Mouse (Mus musculus): ENCODE results near the gene Hist1h4m. TPM values are rescaled to one million over a fixed set of nuclear protein-coding genes. Genes with fewer than 3 reads are reported as not detected.

Hist1h4m gene
- 100 to 1,000 TPM; 266 to 341 TPM for total RNA-seq (2023)

GRCm38 (mm10) chr13:21811539-21811938 is at the start of gene Hist1h4m:
Gene Hist1h4m (plus strand): TSS chr13:21811746.

GRCm38 (mm10) chr13:21779767-21780731 is 31.5 kb upstream of the Hist1h4m start, which contains the start of gene Hist1h1b:
Gene Hist1h1b (minus strand): TSS chr13:21780625.

GRCm38 (mm10) chr13:21783255-21783617 is 28.3 kb upstream of the Hist1h4m start, which contains the start of gene Hist1h3i:
Gene Hist1h3i (minus strand): TSS chr13:21783370.

GRCm38 (mm10) chr13:21786899-21787629 is 24.5 kb upstream of the Hist1h4m start, which contains the start of the genes Hist1h2an and Hist1h2bp:
Gene Hist1h2an (minus strand): TSS chr13:21787218.
Gene Hist1h2bp (plus strand): TSS chr13:21787461.

GRCm38 (mm10) chr13:21810073-21810472 is 1.5 kb upstream of the Hist1h4m start, which contains the start of the genes Hist1h2bq and Hist1h2ao:
Gene Hist1h2bq (minus strand): TSS chr13:21810197.
Gene Hist1h2ao (plus strand): TSS chr13:21810465.

GRCm38 (mm10) chr13:21831418-21832394 is 20.2 kb downstream of the Hist1h4m start, which contains the start of gene Hist1h4n:
Gene Hist1h4n (minus strand): TSS chr13:21832196.

GRCm38 (mm10) chr13:21833461-21833860 is 21.9 kb downstream of the Hist1h4m start, which contains the start of the genes Hist1h2ap and Hist1h2br:
Gene Hist1h2ap (minus strand): TSS chr13:21833507.
Gene Hist1h2br (plus strand): TSS chr13:21833743.

Other genes with a start within 250 kb of the Hist1h4m start
- gene Olfr1364, start 230.0 kb upstream of the Hist1h4m start, total RNA-seq (2023), result not detected
- gene Olfr1362, start 197.7 kb upstream of the Hist1h4m start, total RNA-seq (2023), result not detected
- gene Olfr11, start 169.2 kb upstream of the Hist1h4m start, total RNA-seq (2023), result not detected
- gene Olfr1361, start 148.4 kb upstream of the Hist1h4m start, total RNA-seq (2023), result not detected
- gene Olfr1360, start 134.3 kb upstream of the Hist1h4m start, total RNA-seq (2023), result not detected
- not detected for gene Olfr1359, start 113.6 kb upstream of the Hist1h4m start, total RNA-seq (2023)
- 100 to 1,000 TPM in 1 of 2 experiments, 10 to 100 TPM in 1; 41.0 to 101 TPM for gene Hist1h2bl, start 95.6 kb upstream of the Hist1h4m start, total RNA-seq (2023)
- 10 to 100 TPM; 69.0 to 85.5 TPM for gene Hist1h2ai, start 95.3 kb upstream of the Hist1h4m start, total RNA-seq (2023)
- gene Hist1h3h, start 94.1 kb upstream of the Hist1h4m start, total RNA-seq (2023), result 100 to 1,000 TPM in 1 of 2 experiments, 10 to 100 TPM in 1; 63.3 to 163 TPM
- gene Hist1h2bm, start 89.7 kb upstream of the Hist1h4m start, total RNA-seq (2023), result 10 to 100 TPM in 1 of 2 experiments, 1 to 10 TPM in 1; 9.3 to 35.0 TPM
- gene Hist1h4j, start 76.7 kb upstream of the Hist1h4m start, total RNA-seq (2023), result 10 to 100 TPM in 1 of 2 experiments, 1 to 10 TPM in 1; 9.9 to 32.0 TPM
- gene Hist1h4k, start 61.2 kb upstream of the Hist1h4m start, total RNA-seq (2023), result 100 to 1,000 TPM; 339 to 539 TPM
- gene Hist1h2ak, start 57.9 kb upstream of the Hist1h4m start, total RNA-seq (2023), result 10 to 100 TPM; 34.6 to 52.1 TPM
- 100 to 1,000 TPM in 1 of 2 experiments, 10 to 100 TPM in 1; 62.8 to 108 TPM for gene Hist1h2bn, start 57.6 kb upstream of the Hist1h4m start, total RNA-seq (2023)
- gene Hist1h1b, start 31.1 kb upstream of the Hist1h4m start, total RNA-seq (2023), result 10 to 100 TPM; 20.5 to 68.4 TPM
- 100 to 1,000 TPM in 1 of 2 experiments, 10 to 100 TPM in 1; 89.3 to 207 TPM for gene Hist1h3i, start 28.4 kb upstream of the Hist1h4m start, total RNA-seq (2023)
- 10 to 100 TPM in 1 of 2 experiments, 1 to 10 TPM in 1; 8.2 to 18.6 TPM for gene Hist1h2an, start 24.5 kb upstream of the Hist1h4m start, total RNA-seq (2023)
- 10 to 100 TPM; 22.1 to 55.1 TPM for gene Hist1h2bp, start 24.3 kb upstream of the Hist1h4m start, total RNA-seq (2023)
- gene Hist1h2bq, start 1.5 kb upstream of the Hist1h4m start, total RNA-seq (2023), result 100 to 1,000 TPM in 1 of 2 experiments, 10 to 100 TPM in 1; 85.1 to 138 TPM
- 100 to 1,000 TPM; 104 to 232 TPM for gene Hist1h2ao, start 1.3 kb upstream of the Hist1h4m start, total RNA-seq (2023)
- 100 to 1,000 TPM in 1 of 2 experiments, 10 to 100 TPM in 1; 17.4 to 191 TPM for gene Hist1h4n, start 20.4 kb downstream of the Hist1h4m start, total RNA-seq (2023)
- gene Hist1h2ap, start 21.8 kb downstream of the Hist1h4m start, total RNA-seq (2023), result 10 to 100 TPM; 52.5 to 94.4 TPM
- 100 to 1,000 TPM in 1 of 2 experiments, 10 to 100 TPM in 1; 85.9 to 136 TPM for gene Hist1h2br, start 22.0 kb downstream of the Hist1h4m start, total RNA-seq (2023)
- under 1 TPM; 0.36 to 0.67 TPM for gene Zfp184, start 133.3 kb downstream of the Hist1h4m start, total RNA-seq (2023)
- gene Pom121l2, start 169.4 kb downstream of the Hist1h4m start, total RNA-seq (2023), result not detected
- gene Prss16, start 198.0 kb downstream of the Hist1h4m start, total RNA-seq (2023), result under 1 TPM in 1 of 2 experiments, not detected in 1; 0.93 TPM
- gene Hist1h2ah, start 223.8 kb downstream of the Hist1h4m start, total RNA-seq (2023), result 10 to 100 TPM in 1 of 2 experiments, 1 to 10 TPM in 1; 9.5 to 83.4 TPM
- 100 to 1,000 TPM in 1 of 2 experiments, 10 to 100 TPM in 1; 47.4 to 137 TPM for gene Hist1h2bk, start 224.1 kb downstream of the Hist1h4m start, total RNA-seq (2023)
- 100 to 1,000 TPM in 1 of 2 experiments, 10 to 100 TPM in 1; 55.8 to 104 TPM for gene Hist1h4i, start 229.6 kb downstream of the Hist1h4m start, total RNA-seq (2023)
- 100 to 1,000 TPM in 1 of 2 experiments, 10 to 100 TPM in 1; 44.9 to 107 TPM for gene Hist1h2ag, start 231.2 kb downstream of the Hist1h4m start, total RNA-seq (2023)
- 10 to 100 TPM; 39.1 to 88.2 TPM for gene Hist1h2bj, start 231.5 kb downstream of the Hist1h4m start, total RNA-seq (2023)

Data from T-cell, adult 66 days (primary cell).